Mouse (Mus musculus): Measurements from ENCODE around the gene St3gal4.
"Not testable (repeated sequence)": the region's sequence is repeated elsewhere in the genome, so short reads cannot be mapped to it uniquely, and the experiment has no call there.

St3gal4 gene

GRCm38 (mm10) chr9:35119168-35119567 is at the start of gene St3gal4:
St3gal4 (minus strand) TSS chr9:35119268.
- DNase-seq: no peak

DNA sequence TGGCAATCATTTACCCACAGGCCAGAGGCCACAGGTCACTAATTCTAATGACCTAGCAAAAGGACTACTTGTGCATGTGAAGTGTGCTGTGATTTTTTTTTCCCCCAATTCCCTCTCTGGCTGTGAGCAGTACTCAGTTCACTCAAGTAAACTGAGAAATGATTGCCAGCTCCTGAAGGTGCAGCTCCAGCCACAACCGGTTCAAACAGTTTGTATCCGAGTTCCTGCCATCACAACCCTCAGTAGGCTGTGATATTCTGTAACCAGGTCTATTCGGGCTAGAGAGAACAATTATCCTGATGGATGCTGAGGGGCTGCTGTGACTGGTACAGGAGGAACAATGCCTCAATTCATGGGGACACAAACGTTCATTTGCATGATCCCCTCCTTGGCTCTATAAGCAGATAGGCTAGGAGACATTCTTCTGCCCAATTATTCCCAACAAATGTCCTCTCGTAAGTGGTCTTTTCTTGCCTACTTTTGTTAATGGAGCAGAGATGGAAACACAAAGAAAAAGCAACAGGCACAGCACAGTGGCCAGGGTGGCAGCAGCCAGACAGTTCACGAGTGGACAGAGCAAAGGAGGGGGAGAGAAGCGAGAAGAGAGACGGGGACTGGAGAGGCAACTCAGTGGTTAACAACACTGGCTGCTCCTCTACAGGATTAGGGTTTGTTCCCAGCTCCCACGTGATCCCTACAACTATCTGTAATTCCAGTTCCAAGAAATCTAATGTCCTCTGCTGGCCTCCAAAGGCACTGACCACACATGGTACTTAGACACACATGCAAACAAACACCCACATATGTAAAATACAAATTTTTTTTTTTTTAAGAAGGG is 47.9 kb upstream of the St3gal4 start:
- DNase-seq: no peak

DNA sequence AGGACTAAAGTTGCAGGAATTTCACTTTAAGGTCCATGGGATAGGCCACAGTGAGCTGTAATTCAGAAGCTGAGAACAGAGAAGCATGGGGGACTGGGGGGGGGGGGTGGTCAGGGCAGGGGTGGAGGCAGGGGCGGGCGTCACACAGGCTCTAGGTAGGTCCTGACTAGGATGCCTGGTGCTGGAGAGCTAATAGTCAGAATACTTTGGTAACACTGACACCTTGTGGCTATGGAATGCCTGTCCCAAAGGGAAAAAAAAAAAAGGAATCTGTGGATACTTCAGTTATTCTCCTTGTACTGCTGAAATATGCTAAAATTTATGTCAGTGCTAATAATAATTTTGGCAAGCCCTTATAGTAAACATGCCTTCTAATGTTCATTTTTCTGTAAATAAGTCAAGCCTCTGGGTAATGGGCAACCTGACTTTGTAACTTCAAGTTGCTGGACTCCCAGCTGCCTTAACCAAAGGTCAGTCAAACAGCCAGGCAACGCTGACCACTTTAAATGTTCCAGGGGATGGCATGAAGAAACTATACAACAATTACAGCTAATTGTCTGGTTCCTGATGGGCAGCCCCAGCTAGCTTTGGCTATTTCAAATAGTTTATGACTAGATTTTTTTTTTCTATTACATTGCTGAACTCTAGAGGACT is 47.2 kb upstream of the St3gal4 start:
- DNase-seq: no peak

DNA sequence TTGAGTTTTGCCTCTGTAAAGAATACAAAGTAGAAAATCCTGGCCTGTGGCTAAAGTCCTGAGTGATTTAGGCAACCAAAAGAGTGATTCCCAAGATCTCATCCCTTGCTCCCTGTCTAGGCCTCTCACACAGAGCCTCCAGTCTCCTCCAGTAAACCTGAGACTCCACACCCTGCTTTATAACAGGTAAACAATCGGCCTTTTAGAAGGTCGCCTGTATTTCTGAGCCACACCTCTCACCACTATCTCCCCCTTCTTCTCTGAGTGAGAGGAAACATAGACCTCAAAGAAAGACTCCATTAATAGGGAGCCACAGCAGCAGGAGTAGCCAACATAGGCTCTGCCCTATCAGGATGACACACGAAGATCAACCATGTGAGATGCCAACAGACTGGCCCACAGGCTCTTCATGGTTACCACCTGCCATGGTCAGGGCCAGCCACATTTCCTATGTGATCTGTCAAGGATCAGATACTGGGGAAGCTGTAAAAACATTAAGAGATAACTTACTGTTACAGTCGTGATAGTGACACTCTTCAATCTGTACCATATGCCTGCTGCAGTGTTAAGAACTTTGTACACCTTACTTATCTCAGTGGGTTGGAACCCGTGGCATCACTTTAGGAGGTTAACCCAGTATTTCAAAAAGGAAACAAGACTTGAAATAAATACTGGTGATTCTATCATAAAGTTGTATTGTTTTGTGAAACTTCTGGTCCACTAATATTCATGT is 45.2 kb upstream of the St3gal4 start:
- no peak for DNase-seq

DNA sequence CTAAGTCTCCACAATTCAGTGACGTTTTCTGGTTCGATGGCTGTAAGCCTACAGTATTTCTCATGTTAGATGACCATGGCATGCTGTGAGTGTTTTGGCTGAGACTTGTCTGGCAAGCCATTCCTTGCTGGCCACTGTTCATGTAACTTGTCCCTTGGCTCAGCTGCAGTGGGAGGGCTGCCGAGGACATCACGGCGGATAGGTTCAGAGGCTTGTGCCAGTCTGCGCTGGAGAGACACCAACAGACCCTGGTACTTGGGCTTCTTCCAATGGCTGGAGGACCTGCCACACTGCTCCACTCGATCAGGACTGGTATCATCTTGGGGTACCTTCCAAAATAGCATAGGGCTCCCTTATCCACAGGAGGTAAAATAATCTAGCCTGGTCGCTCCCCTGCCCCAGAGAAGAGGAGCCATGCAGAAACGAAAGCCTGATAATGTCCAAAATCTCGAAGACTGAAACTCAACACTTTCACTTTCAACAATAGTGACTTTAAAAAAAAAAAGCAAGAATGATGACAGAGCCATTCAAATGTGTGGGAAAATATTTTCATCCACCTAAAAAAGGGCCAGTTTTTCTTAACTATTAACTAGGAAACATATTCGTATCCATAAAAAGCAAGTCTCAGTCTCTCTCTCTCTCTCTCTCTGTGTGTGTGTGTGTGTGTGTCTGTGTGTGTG is 44.1 kb upstream of the St3gal4 start:
- peak; percentile 29 for DNase-seq

DNA sequence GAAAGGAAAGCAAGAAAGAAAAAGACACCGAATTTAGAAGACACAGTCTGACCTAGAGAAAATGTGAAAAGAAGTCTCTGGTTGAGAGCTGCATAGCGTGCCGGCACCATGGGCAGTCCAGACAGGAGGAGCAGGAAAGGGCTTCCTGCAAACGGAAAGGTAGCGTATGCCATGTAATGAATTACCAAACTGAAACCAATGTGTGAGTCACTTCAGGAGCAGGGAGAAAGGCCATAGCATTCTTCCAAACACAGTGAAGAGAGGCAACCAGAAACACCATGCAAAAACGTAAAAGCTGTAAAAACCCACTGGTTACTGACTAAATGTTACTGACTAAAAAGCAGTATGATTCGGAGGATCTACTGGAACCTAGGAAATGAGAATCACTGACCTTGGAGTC is 42.7 kb upstream of the St3gal4 start:
- no peak for DNase-seq

DNA sequence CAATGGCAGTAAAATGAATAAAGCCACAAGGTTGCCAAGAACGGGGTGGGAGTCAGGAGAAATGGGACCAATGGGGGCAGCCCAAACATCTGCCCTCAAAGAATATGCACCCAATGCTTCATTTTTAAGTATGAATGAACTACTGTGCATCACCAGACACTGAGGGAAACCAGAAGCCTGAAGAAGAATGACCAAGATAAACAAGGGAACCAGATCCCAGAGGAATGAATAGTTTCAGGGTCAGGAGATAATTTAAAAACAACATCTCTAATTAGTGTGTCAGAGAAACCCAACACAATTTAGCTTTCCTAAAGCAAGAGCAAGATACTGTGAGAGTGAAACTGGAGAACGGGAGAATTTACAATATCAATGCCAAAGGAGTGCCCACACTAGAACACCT is 41.6 kb upstream of the St3gal4 start:
- DNase-seq: no peak

DNA sequence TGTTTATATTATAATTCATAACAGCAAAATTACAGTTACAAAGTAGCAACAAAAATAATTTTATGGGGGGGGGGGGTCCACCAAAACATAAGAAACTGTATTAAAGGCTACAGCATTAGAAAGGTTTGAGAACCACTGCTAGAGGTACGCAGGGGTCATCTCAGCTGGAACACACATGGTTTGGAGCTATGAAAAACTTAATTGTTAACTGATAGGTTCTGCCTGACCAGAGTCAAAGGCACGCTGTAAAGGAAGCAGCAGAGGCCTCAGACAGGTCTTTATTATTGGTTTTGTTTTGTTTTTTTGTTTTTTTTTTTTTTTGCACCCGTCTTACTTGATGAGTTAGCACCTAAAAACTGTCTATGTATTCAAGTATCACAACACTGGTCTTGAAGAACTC is 39.4 kb upstream of the St3gal4 start:
- DNase-seq: no peak

- DNase-seq: no peak
Measured at GRCm38 (mm10) chr9:35156862-35157261, 37.8 kb upstream of the St3gal4 start.

- no peak for DNase-seq
Measured at GRCm38 (mm10) chr9:35156002-35156710, 37.1 kb upstream of the St3gal4 start.

DNA sequence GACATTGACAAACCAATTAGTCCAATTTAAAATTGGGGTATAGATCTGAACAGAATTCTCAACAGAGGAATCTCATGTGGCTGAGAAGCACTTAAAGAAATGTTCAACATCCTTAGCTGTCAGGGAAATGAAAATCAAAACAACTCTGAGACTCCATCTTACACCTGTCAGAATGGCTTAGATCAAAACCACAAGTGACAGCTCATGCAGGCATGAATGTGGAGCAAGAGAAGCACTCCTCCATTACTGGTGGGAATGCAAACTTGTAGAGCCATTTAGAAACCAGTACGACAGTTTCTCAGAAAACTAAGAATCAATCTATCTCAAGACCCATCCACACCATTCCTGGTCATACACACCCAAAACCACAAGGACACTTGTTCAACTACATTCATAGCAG is 33.9 kb upstream of the St3gal4 start:
- no peak for DNase-seq

- not testable (repeated sequence) for DNase-seq
Measured at GRCm38 (mm10) chr9:35148822-35149221, 29.8 kb upstream of the St3gal4 start.

GRCm38 (mm10) chr9:35147261-35147660 is 28.2 kb upstream of the St3gal4 start:
- DNase-seq: not testable (repeated sequence)

- no peak for DNase-seq
Measured at GRCm38 (mm10) chr9:35145829-35146228, 26.8 kb upstream of the St3gal4 start.

GRCm38 (mm10) chr9:35145118-35145517 is 26.1 kb upstream of the St3gal4 start:
- DNase-seq: no peak

DNA sequence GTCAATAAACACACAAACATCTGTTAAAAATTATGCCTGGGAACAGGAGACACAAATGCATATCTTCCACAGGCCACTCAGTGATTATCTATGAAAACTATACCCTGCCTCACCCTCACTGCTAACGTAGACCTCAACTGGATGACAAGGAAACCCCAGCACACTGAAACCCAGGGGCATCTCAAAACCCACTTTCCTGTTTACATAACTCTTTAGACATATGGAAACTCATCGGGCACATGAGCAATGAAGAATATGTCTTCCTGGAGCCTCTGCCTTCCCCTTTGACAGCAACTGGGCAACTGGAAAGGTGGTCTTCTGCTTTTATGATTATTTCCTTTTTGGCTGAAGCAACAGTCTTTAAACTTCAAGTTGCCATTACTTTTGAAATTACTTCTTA is 23.2 kb upstream of the St3gal4 start:
- DNase-seq: no peak

- no peak for DNase-seq
Measured at GRCm38 (mm10) chr9:35139231-35139744, 20.2 kb upstream of the St3gal4 start.

- DNase-seq: no peak
Measured at GRCm38 (mm10) chr9:35138029-35138428, 19.0 kb upstream of the St3gal4 start.

- DNase-seq: no peak
Measured at GRCm38 (mm10) chr9:35135575-35135974, 16.5 kb upstream of the St3gal4 start.

DNA sequence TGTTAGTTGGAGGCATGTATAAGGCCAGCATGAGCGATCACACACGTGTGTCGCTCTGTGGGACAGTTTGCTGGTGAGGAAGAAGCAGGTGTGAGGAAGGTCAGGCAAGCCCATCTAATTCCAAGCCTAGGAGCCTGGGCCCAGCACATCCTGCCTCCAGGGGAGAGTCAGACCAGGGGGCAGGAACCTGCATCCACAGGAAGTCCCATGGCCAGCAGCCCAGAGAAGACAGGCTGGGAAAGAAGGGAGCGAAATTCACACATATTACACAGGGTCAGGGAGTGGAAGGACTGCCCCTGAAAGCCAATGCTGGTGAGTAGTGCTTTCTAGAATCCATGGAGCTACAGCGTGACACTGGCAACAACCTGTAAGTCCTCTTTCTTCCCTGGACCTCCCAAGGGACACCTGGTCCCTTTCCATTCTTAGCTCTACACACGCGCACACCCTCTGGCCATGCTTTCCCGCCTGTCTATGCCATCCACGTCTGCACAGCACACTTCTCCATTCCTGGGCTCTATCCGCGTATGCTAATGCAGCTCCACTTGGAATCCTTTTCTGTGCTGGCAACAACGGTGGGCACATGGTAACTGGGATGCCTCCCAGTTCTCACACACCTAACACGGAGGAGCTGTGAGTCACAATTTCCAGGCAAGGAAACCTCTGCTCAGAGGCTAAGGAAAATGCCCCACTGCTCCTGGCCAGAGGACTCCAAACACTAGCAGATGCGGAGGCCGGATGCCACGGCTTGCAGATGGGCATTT is 12.7 kb upstream of the St3gal4 start:
- DNase-seq: peak; percentile 39

DNA sequence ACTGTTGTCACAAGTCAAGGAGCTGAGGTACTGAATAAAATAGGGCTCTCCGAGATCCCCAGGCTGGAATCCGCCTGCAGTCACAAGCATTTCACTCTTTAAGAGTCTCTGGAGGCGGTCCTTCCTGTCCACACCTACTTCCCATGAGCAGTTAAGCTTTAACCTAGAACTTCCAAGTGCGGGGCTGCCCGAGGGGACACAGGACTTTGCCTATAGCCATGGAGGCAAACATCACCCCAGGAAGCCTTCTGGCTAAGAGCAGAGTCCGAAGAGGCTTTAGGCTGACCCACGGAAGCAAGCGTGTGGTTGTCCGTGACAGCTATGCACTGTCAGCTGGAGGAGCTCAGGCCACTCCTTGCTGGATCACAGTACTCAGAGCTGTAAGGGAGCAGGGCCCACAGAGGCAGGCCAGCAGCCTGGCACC is 9.9 kb upstream of the St3gal4 start:
- DNase-seq: no peak

Data from right cerebral cortex, postnatal 4 days (tissue).